ENCODE assay signal across 10 mouse cellular contexts in the genomic region with DNA sequence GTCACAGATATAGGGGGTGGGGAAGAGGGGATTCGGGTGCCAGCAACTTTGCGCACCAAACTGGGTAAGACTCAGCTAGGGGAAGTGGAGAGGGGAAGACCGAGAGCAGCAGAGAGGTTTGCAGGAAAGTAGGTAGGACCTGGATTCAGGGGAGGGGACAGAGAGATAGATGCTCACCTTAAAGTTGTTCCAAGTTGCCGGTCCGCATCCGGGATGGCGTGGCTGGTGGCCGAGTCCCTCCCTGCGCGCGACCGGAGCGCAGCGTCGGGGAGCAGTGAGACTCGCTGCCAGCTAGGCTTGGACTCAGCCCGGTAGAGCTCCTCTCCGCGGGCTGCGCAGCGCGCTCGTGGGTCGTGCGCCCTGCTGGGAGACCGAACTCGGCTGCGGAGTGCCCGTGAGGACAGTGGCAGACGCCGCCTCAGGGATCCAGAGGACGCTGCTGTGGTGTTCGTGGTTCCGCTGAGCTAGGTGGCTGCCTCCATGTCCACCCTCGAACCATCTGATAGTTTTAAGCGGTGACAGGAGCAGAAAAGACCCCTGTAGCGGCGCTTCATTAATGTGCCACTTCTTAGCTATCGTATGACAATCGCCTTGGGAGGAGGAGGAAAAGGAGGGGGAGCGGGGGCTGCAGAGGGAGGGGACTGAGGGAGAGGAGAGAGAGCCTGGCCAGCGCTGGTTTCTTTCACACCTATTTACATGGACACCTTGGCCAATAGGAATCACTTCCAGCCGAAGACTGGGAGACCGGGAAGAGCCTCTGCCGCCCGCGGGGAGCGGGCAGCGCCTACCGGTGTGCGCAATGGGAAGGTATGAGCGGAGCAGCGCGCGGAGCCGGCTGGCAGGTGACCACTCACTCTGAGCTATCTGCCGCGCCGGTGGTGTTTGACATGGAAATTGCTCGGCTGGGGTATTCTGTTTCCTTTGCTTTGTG. TPM values are rescaled to one million over a fixed set of nuclear protein-coding genes. Genes with fewer than 3 reads are reported as not detected.
DNase-seq lines count a peak whose midpoint lies in the region; ATAC-seq lines count a peak whose summit lies in the region.
"Had no signal": no experiment of that assay in that cellular context is flagged by ENCODE, and none has a peak within 500 bp of the region (broad histone marks: within the 10 kb centered on the region; RNA-seq: fewer than 3 reads in every experiment).

A gene (minus strand): TSS at position 570 of the 931 bp plus-strand sequence.

- H3K27me3 ChIP-seq in lung, embryonic 16.5 days (ENCODE audit: control insufficient read depth, insufficient read depth, low read depth, low read length), result peaks cover 93% of the 10 kb centered on the region
- peaks cover 93% of the 10 kb centered on the region for H3K27me3 ChIP-seq in embryonic facial prominence, embryonic 15.5 days
- peaks cover 95% of the 10 kb centered on the region for H3K27me3 ChIP-seq in limb, embryonic 12.5 days

- peaks cover 12% of the 10 kb centered on the region for H3K4me1 ChIP-seq in lung, embryonic 16.5 days (replicated peaks; ENCODE audit: control insufficient read depth, insufficient read depth, low read length)
- H3K4me1 ChIP-seq in embryonic facial prominence, embryonic 15.5 days, result peaks cover 37% of the 10 kb centered on the region
- peaks cover 32% of the 10 kb centered on the region for H3K4me1 ChIP-seq in limb, embryonic 12.5 days (replicated peaks)

- peak; percentile 15; the same call in 1 of the 2 replicates for ATAC-seq in lung, embryonic 16.5 days (ENCODE audit: low read depth)
- no peak for ATAC-seq in embryonic facial prominence, embryonic 15.5 days (ENCODE audit: insufficient number of reproducible peaks, low FRiP score, low TSS enrichment, low read depth)
- ATAC-seq in limb, embryonic 12.5 days (ENCODE audit: insufficient number of reproducible peaks, insufficient read depth, low FRiP score, low TSS enrichment, low read depth), result no peak
- no peak for ATAC-seq in megakaryocyte, adult 5-6 weeks (ENCODE audit: poor library complexity, severe bottlenecking)
- ATAC-seq: intestine, embryonic 15.5 days had no signal

- no peaks in the 10 kb centered on the region for H3K36me3 ChIP-seq in lung, embryonic 16.5 days (ENCODE audit: control insufficient read depth, insufficient read depth, low read length)
- no peaks in the 10 kb centered on the region for H3K36me3 ChIP-seq in embryonic facial prominence, embryonic 15.5 days
- no peaks in the 10 kb centered on the region for H3K36me3 ChIP-seq in limb, embryonic 12.5 days
- H3K36me3 ChIP-seq: intestine, embryonic 15.5 days had no signal

- H3K9me3 ChIP-seq in lung, embryonic 16.5 days (ENCODE audit: control insufficient read depth, low read length), result no peaks in the 10 kb centered on the region
- H3K9me3 ChIP-seq in embryonic facial prominence, embryonic 15.5 days (replicated peaks), result no peaks in the 10 kb centered on the region
- no peaks in the 10 kb centered on the region for H3K9me3 ChIP-seq in limb, embryonic 12.5 days
- H3K9me3 ChIP-seq: intestine, embryonic 15.5 days had no signal

- under 1% methylated on average over 60 of the region's 60 CpGs for WGBS in lung, embryonic 16.5 days
- under 1% methylated on average over 60 of the region's 60 CpGs for WGBS in embryonic facial prominence, embryonic 15.5 days
- under 1% methylated on average over 60 of the region's 60 CpGs for WGBS in limb, embryonic 12.5 days

- DNase-seq in lung, postnatal 4 days, result no peak
- peak; percentile 71 for DNase-seq in thymus, postnatal 4 days
- no peak for DNase-seq in frontal cortex, adult 2 months (ENCODE audit: extremely low spot score in 1 of 2, low spot score in 1 of 2)
- DNase-seq: lung, postnatal 14 days had no signal

- H3K4me3 ChIP-seq in lung, embryonic 16.5 days (ENCODE audit: low read length), result peak within 1 kb of the TSS; percentile 5; the same call in 1 of the 2 replicates
- H3K4me3 ChIP-seq in embryonic facial prominence, embryonic 15.5 days (replicated peaks), result peak within 1 kb of the TSS; percentile 23
- peak within 1 kb of the TSS; percentile 19 for H3K4me3 ChIP-seq in limb, embryonic 12.5 days (replicated peaks)

- H3K4me2 ChIP-seq in lung, embryonic 16.5 days (ENCODE audit: low read depth, low read length), result peak within 1 kb of the TSS; percentile 11; the same call in 1 of the 2 replicates
- peak within 1 kb of the TSS; percentile 30; the same call in 1 of the 2 replicates for H3K4me2 ChIP-seq in embryonic facial prominence, embryonic 15.5 days (replicated peaks)
- peak within 1 kb of the TSS; percentile 31 for H3K4me2 ChIP-seq in limb, embryonic 12.5 days
- H3K4me2 ChIP-seq: intestine, embryonic 15.5 days had no signal

- no peak within 1 kb of the TSS for H3K9ac ChIP-seq in lung, embryonic 16.5 days (ENCODE audit: low read length)
- no peak within 1 kb of the TSS for H3K9ac ChIP-seq in embryonic facial prominence, embryonic 15.5 days
- no peak within 1 kb of the TSS for H3K9ac ChIP-seq in limb, embryonic 12.5 days (replicated peaks)
- H3K9ac ChIP-seq: intestine, embryonic 15.5 days had no signal

- H3K27ac ChIP-seq in lung, embryonic 16.5 days (ENCODE audit: low read length), result no peak within 1 kb of the TSS
- H3K27ac ChIP-seq in embryonic facial prominence, embryonic 15.5 days (replicated peaks), result no peak within 1 kb of the TSS
- no peak within 1 kb of the TSS for H3K27ac ChIP-seq in limb, embryonic 12.5 days
- H3K27ac ChIP-seq: intestine, embryonic 15.5 days had no signal

RNA-seq across cellular contexts. Expression of the gene that starts here (rescaled TPM):
- not detected in 2 replicates for polyA plus RNA-seq in lung, embryonic 16.5 days (2015; fragmentation: Nextera tagmentation; extraction: Ambion mirVana)
- polyA plus RNA-seq in embryonic facial prominence, embryonic 15.5 days (2015; fragmentation: Nextera tagmentation; extraction: Ambion mirVana), result not detected in 2 replicates
- 0.14 TPM in 1 of 2 replicates, not detected in the other for polyA plus RNA-seq in limb, embryonic 12.5 days (2016; fragmentation: Nextera tagmentation; extraction: Ambion mirVana)
- not detected in 2 replicates for polyA plus RNA-seq in frontal cortex, adult 2 months (2012; rRNA removed)
- total RNA-seq in megakaryocyte, adult 5-6 weeks (2015), result not detected in 2 replicates
- not detected in 2 replicates for total RNA-seq in megakaryocyte, adult 5-6 weeks (2017)
- polyA plus RNA-seq: cortical plate, adult 2 months; intestine, embryonic 15.5 days had no signal

Comparison
In these comparisons a context has a peak if more than half of its experiments do, and no peak if none do; other contexts are left out.
1. Peak in ATAC-seq, H3K4me3 ChIP-seq and H3K4me2 ChIP-seq in lung, embryonic 16.5 days; RNA of the gene not detected or under 1 TPM.